Mouse (Mus musculus): ENCODE results near the gene Ank3. TPM values are rescaled to one million over a fixed set of nuclear protein-coding genes. Genes with fewer than 3 reads are reported as not detected.
A peak's percentile ranks its signal among the peaks of the same experiment; 100 is the strongest.

Ank3 gene
- total RNA-seq, 2 experiments from 2014 or later = 525 to 540 TPM

DNA sequence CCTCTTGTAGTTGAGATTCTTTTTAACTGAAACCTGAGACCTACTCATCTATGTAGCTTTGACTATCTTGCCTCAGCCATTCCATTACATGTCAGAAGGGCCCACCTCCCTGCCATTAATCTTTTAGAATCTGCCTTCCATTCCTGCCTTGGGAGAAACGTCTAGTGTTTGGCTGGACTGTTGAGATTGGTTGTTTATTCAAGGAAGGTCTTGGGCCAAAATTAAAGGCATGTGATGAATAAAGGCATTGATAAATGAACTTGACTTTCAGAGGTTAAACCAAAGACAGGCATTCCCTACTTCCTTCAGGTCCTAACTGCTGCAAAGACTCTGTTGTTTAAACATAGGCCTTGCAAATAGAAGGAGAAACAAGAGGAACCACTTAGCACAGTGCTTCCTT is 271.9 kb downstream of the Ank3 start:
- intact Hi-C loops (cut with DNase I) = no loop called here
- DNase-seq (ENCODE audit: extremely low spot score in 1 of 2, low spot score in 2 of 2) = no peak

GRCm38 (mm10) chr10:69670959-69671358 is 272.4 kb downstream of the Ank3 start:
- intact Hi-C loops (cut with DNase I) = no loop called here
- no peak for DNase-seq (ENCODE audit: extremely low spot score in 1 of 2, low spot score in 2 of 2)

DNA sequence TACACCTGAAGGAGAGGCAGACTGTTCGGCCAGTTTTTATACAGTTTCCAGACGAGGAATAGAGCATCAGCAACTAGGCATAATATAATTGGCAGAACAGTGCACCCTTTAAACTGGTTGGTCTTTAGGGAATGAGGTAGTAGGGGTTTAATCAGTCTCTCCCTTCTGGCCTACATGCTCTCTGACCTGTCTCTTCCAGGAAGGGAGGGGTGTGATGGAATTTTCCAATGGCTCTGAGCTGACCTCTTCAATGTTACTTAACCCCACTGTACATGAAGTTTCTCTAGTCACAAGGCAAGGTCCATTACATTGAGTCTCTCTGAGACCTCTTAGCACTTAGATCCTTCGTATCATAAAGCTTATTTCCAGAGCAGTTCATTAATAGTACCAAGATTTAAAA is 272.9 kb downstream of the Ank3 start:
- intact Hi-C loops (cut with DNase I) = no loop called here
- no peak for DNase-seq (ENCODE audit: extremely low spot score in 1 of 2, low spot score in 2 of 2)

DNA sequence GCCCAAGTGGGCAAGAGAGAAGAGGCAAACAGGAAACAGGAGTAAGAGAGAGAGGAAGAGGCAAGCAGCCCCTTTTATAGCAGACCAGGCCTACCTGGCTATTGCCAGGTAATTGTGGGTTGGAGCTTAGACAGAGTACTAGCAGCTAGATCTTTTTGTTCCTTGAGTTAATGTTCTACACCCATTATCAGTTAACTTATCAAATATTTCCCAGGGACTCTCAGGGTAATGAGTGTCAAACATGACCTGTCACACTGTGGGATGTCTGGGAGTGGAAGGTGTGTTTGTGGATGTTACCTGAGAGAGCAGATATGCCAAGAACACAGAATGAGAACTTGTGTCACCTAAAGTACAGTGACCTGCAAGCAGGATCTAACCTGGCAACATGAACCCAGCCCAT is 274.0 kb downstream of the Ank3 start:
- intact Hi-C loops (cut with DNase I) = no loop called here
- DNase-seq (ENCODE audit: extremely low spot score in 1 of 2, low spot score in 2 of 2) = no peak

DNA sequence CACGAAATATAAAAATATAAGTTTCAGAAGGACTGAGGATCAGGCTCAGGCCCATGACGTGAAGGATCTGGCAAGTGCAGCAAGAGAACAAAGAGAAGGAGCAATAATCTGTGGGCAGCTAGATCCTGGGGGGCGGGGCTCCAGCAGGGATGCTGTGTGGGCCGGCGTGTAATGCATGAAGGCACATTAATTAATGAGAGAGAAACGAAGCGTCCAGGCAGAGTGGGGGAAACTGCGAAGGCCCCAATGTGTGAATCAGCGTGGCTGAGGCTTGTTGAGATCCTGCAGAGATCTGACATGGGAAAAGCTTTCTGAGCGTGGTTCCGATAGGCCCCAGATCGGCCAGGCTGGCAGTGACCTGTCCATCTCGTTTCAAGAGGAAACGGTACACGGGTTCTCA is 279.7 kb downstream of the Ank3 start:
- DNase-seq (ENCODE audit: extremely low spot score in 1 of 2, low spot score in 2 of 2) = no peak
- intact Hi-C loops (cut with DNase I) = no loop called here

DNA sequence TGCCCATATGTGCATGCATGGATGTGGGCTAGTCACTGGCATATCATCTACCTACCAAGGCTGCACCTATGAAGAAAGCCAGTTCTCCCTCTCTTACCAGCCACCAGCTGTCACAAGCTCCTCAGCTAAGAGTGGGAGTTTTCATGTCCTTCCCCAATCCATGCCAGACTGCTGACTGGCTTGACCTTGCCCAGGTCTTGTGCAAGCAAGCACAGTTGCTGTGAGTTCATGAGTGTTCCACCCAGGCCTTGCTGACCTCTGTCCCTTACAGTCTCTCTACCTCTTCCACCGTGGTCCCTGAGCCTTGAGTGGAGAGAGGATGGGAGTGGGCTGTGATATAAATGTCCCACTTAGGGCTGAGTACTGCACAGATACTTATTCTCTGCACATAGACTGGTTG is 287.8 kb downstream of the Ank3 start:
- no peak for DNase-seq (ENCODE audit: extremely low spot score in 1 of 2, low spot score in 2 of 2)
- intact Hi-C loops (cut with DNase I) = no loop called here

DNA sequence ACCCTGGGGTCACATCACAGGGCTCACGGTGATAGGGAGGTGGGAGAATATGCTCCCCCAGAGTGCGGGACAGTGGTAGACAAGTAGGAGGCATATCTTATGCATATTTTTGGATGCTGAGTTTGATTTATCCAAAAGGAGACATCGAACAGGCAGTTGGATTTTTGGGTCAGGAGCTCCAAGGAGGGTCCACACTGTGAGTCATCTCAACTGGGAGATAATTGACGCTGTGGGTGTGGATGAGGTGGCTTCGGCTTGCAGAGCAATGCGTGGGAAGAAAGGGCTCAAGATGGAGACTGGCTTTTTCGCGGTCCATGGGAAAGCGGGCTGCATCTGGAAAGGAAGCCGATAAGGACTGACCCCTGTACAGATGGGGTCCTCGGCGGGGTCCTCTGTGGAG is 290.5 kb downstream of the Ank3 start:
- no peak for DNase-seq (ENCODE audit: extremely low spot score in 1 of 2, low spot score in 2 of 2)

DNA sequence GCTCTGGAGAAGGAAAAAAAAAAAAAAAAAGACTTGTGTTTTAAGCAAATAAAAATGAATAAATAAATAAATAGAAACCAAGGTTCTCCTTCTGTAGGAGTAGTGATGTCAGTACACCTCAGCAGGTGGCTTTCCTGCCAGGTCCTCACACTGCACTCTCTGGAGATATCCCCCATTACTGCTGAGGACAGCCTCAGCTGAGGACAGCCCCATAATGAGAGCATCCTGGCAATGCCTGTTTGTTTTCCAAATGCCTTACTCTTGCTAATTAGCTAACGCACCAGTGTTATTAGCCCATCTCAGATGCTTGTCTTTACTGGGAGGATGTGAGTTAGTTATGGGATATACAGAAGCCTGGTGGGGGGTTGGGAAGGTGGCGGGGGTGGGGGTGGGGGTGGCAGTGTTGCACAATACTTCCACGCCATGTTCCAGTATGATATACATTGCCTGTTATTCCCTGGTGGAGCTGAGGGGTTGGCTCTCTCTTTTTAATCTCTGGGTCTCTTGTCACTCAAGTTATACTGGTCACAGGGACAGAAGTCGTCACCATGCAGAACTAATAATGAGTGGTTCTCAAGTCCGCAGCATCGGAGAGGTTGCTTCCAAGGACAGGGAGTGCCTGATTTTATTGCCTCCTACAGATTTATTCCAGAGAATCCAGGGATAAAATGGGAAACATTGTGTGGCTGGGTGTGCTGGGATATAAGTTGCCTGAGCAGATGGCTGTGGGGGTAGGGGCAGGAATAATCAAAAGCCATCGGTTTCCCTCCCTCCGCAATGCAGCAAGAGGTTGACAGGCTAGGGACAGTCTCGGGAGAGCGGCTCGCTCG is 291.8 kb downstream of the Ank3 start:
- peak in 1 of 2 experiments; percentile 37 for DNase-seq (ENCODE audit: extremely low spot score in 1 of 2, low spot score in 2 of 2)
- intact Hi-C loops (cut with DNase I) = no loop called here

More for the DNA sequence above, 290.5 kb downstream of the Ank3 start:
- intact Hi-C loops (cut with DNase I) = no loop called here

DNA sequence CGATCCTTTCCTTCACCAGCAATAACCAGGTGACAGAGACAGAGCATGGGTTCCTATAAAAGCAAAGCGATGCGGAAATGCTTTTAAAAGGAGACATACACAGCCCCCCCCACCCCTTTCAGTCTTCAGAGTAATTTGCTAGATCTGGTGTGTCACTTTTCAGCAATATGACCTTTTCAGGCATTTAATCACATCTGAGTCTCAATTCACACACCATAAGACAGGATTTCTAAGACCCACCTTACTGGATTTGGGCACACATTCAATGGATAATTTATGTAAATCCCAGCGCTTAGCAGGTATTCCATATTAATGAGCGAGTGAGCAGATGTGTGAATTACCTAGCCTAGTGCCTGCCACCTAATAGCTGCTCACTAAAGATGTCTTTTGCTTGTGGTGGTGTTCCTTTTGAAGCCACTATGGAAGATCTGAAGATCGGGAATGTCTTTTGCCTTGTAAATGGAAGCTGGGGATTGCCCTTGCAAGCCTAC is 292.4 kb downstream of the Ank3 start:
- intact Hi-C loops (cut with DNase I) = no loop called here
- no peak for DNase-seq (ENCODE audit: extremely low spot score in 1 of 2, low spot score in 2 of 2)

DNA sequence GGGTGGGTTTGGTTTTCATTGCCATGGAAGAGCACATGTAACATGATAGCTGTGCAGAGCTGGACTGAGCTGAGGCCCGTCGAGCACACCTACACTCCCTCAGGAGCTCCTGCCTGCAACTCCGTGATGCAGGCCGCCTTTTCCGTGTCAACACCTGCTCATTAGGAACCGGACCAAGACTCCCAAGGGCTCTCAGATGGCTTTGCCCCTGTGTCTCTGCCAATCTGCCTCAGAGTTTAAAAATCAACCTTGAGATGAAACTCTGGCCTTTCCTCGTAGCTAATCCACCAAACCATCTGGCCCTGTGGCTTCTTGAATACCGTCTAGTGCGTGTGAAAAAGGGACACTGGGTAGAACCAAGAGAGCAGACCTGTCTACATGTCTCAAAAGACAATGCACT is 297.4 kb downstream of the Ank3 start:
- no peak for DNase-seq (ENCODE audit: extremely low spot score in 1 of 2, low spot score in 2 of 2)
- intact Hi-C loops (cut with DNase I) = no loop called here

DNA sequence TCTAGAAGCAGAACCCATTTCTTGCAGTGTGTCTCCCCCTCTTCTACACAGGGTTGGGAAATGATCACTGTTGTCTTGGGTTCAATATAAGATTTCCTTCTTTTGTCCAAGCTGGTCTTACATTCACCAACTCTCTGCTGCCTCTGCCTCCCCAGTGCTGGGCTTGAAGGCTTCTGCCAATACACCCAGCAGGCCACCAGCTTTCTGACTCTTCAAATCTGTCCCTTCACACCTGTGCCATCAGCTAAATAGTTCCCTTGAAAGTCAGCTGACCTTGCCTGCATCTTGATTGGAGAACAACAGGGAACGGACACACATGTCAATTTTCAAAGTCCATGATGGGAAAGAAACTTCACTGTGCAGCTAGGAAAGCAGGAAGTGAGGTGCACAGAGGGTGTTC is 300.1 kb downstream of the Ank3 start:
- DNase-seq (ENCODE audit: extremely low spot score in 1 of 2, low spot score in 2 of 2) = no peak
- intact Hi-C loops (cut with DNase I) = no loop called here

GRCm38 (mm10) chr10:69701226-69701625 is 302.7 kb downstream of the Ank3 start:
- intact Hi-C loops (cut with DNase I) = no loop called here
- DNase-seq (ENCODE audit: extremely low spot score in 1 of 2, low spot score in 2 of 2) = no peak

DNA sequence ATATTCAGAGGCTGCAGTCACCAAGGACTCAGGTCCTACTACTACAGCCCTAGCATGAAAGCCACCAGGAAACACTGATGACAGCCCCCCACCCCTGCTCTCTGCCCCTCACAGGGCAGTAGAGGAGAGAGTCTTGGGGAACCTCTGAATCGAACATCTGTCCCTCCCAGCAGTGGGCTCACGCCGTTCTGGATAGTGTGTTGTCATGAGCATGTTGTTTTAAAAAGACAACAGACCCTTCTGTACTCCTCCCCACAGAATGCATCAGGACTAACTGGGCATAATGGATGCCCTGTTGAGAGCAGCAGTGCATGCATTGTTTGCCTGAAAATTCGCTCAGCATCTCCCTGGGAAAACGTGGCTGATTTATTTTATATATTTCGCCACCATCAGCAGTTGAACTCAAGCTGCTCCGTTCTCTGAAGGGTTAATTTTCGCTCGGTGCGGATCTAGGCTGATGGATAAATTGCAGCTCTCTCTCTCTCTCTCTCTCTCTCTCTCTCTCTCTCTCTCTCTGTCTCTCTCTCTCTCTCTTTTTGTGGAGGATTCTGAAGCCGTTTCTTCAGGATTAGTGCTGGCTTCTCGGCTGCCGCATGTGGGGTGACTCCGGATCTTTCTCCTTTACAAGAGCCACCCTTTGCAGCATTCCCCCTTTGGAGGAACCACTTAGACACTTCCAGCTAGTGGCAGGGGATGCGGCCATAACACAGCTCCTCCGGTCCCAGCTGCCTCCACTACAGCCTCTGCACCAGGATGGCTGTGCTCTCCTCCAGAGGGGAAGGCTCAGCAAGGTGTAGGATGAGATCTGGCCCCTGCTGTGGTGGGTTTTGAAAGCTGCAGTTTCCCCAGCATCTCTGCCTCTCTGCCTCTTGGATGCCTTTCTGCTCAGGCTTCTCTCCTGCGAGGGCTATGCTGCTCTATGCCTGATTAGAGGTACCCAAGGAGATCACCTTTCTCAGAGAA is 307.5 kb downstream of the Ank3 start:
- DNase-seq (ENCODE audit: extremely low spot score in 1 of 2, low spot score in 2 of 2) = no peak
- intact Hi-C loops (cut with DNase I) = no loop called here

DNA sequence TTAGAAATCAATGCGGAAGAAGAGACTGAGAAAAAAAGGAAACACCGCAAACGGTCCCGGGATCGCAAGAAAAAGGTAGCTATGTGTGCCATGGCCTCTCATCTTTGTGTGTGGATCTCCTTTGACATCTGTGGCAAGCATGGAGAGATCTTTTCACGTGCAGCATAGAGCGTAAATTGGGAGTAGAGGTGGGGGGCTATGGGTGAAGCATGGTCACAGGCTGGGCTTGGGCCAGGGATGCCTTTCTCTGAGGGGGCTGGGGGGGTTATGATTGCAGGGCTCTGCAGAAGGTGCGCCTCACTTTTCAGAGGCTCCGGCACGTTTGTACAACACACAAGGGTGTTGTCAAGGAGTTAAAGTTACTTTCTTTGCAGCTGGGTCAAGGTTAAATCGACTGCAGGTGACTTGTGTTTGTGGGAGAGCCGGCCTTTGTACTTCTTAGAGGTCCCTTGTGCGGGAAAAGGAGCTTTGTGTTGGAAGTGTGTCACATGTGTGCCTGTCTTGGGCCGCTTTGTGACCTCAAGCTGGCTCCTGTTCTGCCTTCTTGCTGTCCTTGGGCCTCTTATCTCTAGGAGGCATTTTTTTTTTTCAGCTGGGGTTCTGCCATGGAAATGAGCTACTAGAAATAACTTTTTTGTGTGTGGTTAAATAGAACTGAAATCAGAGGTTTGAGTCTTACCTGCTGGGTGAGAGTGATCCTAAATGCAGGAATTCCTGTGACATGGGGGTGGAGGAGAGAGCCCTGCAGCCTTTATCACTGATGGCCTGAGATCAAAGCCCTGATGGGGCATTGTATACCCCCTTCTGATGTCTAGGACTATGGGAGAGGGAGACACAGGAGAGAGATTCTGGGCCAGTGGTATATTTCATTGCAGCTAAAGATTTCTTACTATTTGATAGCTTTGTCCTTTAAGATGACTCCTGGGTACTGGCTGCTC is 308.5 kb downstream of the Ank3 start:
- no peak for DNase-seq (ENCODE audit: extremely low spot score in 1 of 2, low spot score in 2 of 2)
- intact Hi-C loops (cut with DNase I) = no loop called here

- intact Hi-C loops (cut with DNase I) = no loop called here
- no peak for DNase-seq (ENCODE audit: extremely low spot score in 1 of 2, low spot score in 2 of 2)
Measured at GRCm38 (mm10) chr10:69707844-69708550, 309.4 kb downstream of the Ank3 start.

DNA sequence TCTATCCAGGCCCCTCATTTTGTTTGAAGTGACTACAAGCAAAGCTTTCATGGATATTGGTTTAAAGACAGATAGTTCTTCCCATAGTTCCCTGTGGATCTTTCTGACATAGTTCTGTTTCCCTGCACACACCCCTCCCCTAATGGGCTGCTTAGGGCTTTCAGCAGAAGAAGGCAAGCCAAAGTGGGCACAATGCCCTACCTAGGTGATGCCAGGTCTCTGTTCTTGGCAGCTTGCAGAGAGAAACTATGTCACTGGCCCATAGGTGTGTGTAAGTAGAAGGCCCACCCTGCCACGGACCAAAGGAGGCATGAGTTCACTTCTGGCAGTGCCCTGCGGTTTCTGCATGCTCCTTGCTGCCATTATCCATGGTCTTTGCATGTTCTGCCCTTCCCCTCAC is 311.1 kb downstream of the Ank3 start:
- intact Hi-C loops (cut with DNase I) = no loop called here
- DNase-seq (ENCODE audit: extremely low spot score in 1 of 2, low spot score in 2 of 2) = no peak

DNA sequence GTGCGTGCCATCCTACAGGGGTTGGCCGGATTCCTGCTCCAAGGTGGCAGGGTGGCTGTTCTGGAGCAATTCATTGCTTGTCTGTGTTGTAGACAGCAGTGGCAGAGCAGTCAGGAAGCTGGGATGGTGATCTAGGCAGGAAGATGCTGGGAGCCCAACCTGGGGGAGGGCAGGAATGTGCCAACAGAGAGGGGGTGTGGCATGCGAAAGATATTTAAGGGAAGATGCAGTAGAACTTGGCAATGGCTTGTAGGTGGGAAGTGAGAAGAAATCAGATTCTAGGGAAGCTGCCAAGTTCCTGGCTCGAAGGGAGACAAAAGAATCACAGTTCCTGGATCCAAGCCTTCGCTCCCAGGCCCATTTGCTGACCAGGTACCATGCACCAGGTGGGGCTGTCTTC is 312.2 kb downstream of the Ank3 start:
- intact Hi-C loops (cut with DNase I) = no loop called here
- peak; percentile 53 to 64 for DNase-seq (ENCODE audit: extremely low spot score in 1 of 2, low spot score in 2 of 2)

GRCm38 (mm10) chr10:69716907-69717306 is 318.3 kb downstream of the Ank3 start:
- intact Hi-C loops (cut with DNase I) = no loop called here
- DNase-seq (ENCODE audit: extremely low spot score in 1 of 2, low spot score in 2 of 2) = no peak
